Mouse (Mus musculus) lung, postnatal 36 days (tissue): ENCODE results near the gene Chchd1.
"Not testable (repeated sequence)": the region's sequence is repeated elsewhere in the genome, so short reads cannot be mapped to it uniquely, and the experiment has no call there.

Source experiments
- DNase-seq: peaks from one replicate; pipeline ENCODE4 v3.0.0; 2022; ENCODE audit warnings: mixed read lengths

Chchd1 gene

GRCm38 (mm10) chr14:20689009-20689408, 13.8 kb upstream of the Chchd1 start:
- no peak for DNase-seq

GRCm38 (mm10) chr14:20691772-20692171, 11.0 kb upstream of the Chchd1 start:
- DNase-seq: no peak

GRCm38 (mm10) chr14:20693589-20694101, 9.2 kb upstream of the Chchd1 start:
- no peak for DNase-seq

- no peak for DNase-seq
These were observed 8.5 kb upstream of the Chchd1 start for GRCm38 (mm10) chr14:20694185-20694883.

- DNase-seq: peak; percentile 91
These were observed 7.7 kb upstream of the Chchd1 start, which contains the start of gene Fut11 for GRCm38 (mm10) chr14:20694884-20695760. Gene Fut11 (plus strand): TSS chr14:20694968.

GRCm38 (mm10) chr14:20695761-20696520, 6.9 kb upstream of the Chchd1 start:
- peak; percentile 16 for DNase-seq

GRCm38 (mm10) chr14:20696986-20697385, 5.8 kb upstream of the Chchd1 start:
- DNase-seq: peak; percentile 75

- DNase-seq: no peak
These were observed 4.3 kb upstream of the Chchd1 start for GRCm38 (mm10) chr14:20698515-20698914.

- no peak for DNase-seq
These were observed 2.4 kb upstream of the Chchd1 start for GRCm38 (mm10) chr14:20700362-20700761.

GRCm38 (mm10) chr14:20701554-20701953, 1.3 kb upstream of the Chchd1 start:
- no peak for DNase-seq

GRCm38 (mm10) chr14:20702096-20702740, 588 bp upstream of the Chchd1 start:
- no peak for DNase-seq

- not testable (repeated sequence) for DNase-seq
These were observed 655 bp downstream of the Chchd1 start for GRCm38 (mm10) chr14:20703461-20703860.

- peak; percentile 93 for DNase-seq
These were observed 4.7 kb downstream of the Chchd1 start, which contains the start of gene Zswim8 for GRCm38 (mm10) chr14:20707201-20708190. Gene Zswim8 (plus strand): TSS chr14:20707552.

GRCm38 (mm10) chr14:20708239-20708638, 5.4 kb downstream of the Chchd1 start:
- DNase-seq: no peak

GRCm38 (mm10) chr14:20713832-20714231, 11.0 kb downstream of the Chchd1 start:
- DNase-seq: no peak

- no peak for DNase-seq
These were observed 15.6 kb downstream of the Chchd1 start for GRCm38 (mm10) chr14:20718443-20718842.

- no peak for DNase-seq
These were observed 17.0 kb downstream of the Chchd1 start for GRCm38 (mm10) chr14:20719767-20720166.

GRCm38 (mm10) chr14:20721371-20721770, 18.6 kb downstream of the Chchd1 start:
- no peak for DNase-seq

- no peak for DNase-seq
These were observed 20.2 kb downstream of the Chchd1 start for GRCm38 (mm10) chr14:20723006-20723405.

- DNase-seq: peak; percentile 69
These were observed 21.2 kb downstream of the Chchd1 start for GRCm38 (mm10) chr14:20724043-20724442.
